Mouse (Mus musculus): ENCODE measurements at regions not wholly inside any gene's neighbourhood (a gene's known extent, or its start where the extent isn't known, plus 50 kb on each side); places are given as distances from the start of the nearest gene placed in this dataset.

DNA sequence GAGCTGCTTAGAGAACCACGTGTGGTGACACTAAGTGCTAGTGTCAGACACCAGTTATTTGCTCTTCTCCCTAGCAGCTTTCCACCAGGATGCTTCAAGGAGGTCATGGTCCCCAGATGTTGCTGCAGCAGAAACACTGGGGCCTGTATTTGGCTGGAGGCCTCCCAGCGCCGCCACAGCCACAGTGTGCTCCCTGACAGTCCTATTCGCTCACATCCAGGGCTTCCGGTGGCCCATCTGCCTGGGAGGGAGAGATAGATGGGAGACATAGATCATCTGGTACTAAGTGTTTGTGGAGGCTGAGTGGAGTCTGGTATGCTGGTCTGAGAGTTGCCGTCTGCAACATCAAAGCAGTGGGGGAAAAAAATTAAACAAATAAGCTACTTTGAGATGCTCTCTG, 301.6 kb downstream of the Tns1 start:
- TF ChIP-seq MYOD1 (IDR thresholded peaks at IDR 0.05; ENCODE audit: control insufficient read depth, insufficient read length, low read depth) (no peak), FOSL1 (IDR thresholded peaks at IDR 0.05; ENCODE audit: insufficient read depth, low read length, poor library complexity, severe bottlenecking) (no peak), USF1 (IDR thresholded peaks at IDR 0.05; ENCODE audit: low read depth) (no peak), MAX (IDR thresholded peaks at IDR 0.05) (no peak), CEBPB (IDR thresholded peaks at IDR 0.05; ENCODE audit: low read depth) (no peak)
- Histone ChIP-seq H3K79me2 (ENCODE audit: control insufficient read depth, insufficient read depth) (no peaks in the 10 kb centered on the region), H3K36me3 (ENCODE audit: control insufficient read depth, insufficient read depth) (no peaks in the 10 kb centered on the region), H3K4me3 (ENCODE audit: insufficient read depth, poor library complexity, severe bottlenecking) (no peak overlapping the region), H3K79me3 (ENCODE audit: low read depth) (no peaks in the 10 kb centered on the region), H3K27me3 (ENCODE audit: control insufficient read depth, insufficient read depth, insufficient read length) (no peaks in the 10 kb centered on the region), H3ac (ENCODE audit: control insufficient read depth, insufficient read length, low read depth) (no peak overlapping the region)

DNA sequence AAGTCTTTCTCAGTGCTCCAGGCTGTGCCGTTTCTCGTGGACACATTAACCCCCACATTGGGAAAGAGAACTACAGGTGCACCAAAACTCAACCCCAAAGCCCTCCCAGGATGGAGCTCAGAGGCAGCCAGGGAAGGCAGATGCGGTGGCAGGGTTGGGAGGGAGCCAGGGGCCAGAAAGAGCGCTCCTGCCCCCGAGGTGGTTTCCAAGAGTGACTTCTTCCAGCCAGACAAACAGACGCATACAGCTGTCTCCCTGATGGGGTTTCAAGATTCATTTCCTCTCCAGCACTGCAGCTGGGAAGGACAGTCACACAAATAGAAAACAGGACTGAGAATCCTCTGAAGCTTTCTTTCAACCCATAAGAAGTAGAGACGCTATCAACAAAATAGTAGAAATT, 303.5 kb downstream of the Tns1 start:
- Histone ChIP-seq H3K27me3 (ENCODE audit: control insufficient read depth, insufficient read depth, insufficient read length) (no peaks in the 10 kb centered on the region), H3ac (ENCODE audit: control insufficient read depth, insufficient read length, low read depth) (no peak overlapping the region), H3K79me3 (ENCODE audit: low read depth) (no peaks in the 10 kb centered on the region), H3K79me2 (ENCODE audit: control insufficient read depth, insufficient read depth) (no peaks in the 10 kb centered on the region), H3K4me3 (ENCODE audit: insufficient read depth, poor library complexity, severe bottlenecking) (no peak overlapping the region), H3K36me3 (ENCODE audit: control insufficient read depth, insufficient read depth) (no peaks in the 10 kb centered on the region)
- TF ChIP-seq MYOG (IDR thresholded peaks at IDR 0.05; ENCODE audit: control insufficient read depth, extremely low read depth, insufficient read length): no peak

DNA sequence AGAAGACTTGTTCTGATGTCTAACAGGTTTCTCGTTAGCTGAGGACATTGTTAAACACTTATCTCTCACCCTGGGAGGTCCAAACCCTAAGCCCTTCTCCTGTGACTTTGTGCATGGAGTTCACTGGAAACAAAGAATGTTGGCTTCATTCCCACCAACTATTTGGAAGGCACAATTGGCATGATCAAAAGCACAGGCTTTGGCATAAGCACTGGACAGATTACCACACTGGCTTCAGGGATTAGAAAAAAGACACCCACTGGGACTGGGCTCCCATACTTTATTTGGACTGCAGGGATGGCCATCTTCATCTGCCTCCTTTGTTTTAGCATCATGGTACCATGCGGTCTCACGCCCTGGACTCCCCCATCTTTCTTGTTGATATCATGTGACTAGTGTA, 317.0 kb downstream of the Tns1 start:
- Histone ChIP-seq H3K27me3 (ENCODE audit: control insufficient read depth, insufficient read depth, insufficient read length) (peaks cover 11% of the 10 kb centered on the region), H3K79me3 (ENCODE audit: low read depth) (no peaks in the 10 kb centered on the region), H3K4me3 (ENCODE audit: insufficient read depth, poor library complexity, severe bottlenecking) (no peak overlapping the region), H3K79me2 (ENCODE audit: control insufficient read depth, insufficient read depth) (no peaks in the 10 kb centered on the region), H3K36me3 (ENCODE audit: control insufficient read depth, insufficient read depth) (no peaks in the 10 kb centered on the region), H3ac (ENCODE audit: control insufficient read depth, insufficient read length, low read depth) (no peak overlapping the region)
- TF ChIP-seq MYOG (IDR thresholded peaks at IDR 0.05; ENCODE audit: control insufficient read depth, extremely low read depth, insufficient read length) (no peak), MYOD1 (IDR thresholded peaks at IDR 0.05; ENCODE audit: control insufficient read depth, insufficient read length, low read depth) (no peak), CTCF (IDR thresholded peaks at IDR 0.05; ENCODE audit: control insufficient read depth, insufficient read depth, insufficient read length) (no peak)

DNA sequence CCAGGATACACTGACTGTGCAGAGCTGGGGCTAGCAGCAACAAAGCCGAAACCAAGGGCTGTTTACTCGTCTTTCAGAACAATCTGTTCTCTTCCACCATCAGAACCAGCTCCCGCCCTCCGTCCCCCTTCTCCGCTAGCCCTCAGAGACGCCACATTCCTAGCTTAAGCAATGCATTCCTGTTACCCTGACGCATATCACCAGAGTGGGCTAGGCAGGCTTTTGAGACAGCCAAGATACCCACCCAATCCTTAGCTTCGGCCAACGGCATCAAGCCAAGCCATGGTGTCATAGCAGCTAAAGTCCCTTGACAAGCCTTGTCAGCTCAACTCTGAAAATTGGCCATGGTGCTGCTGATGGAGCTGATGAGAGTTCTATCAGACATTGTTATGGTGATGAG, 319.1 kb downstream of the Tns1 start:
- peaks cover 3% of the 10 kb centered on the region for H3K27me3 ChIP-seq (ENCODE audit: control insufficient read depth, insufficient read depth, insufficient read length)
- H3K79me3 ChIP-seq (ENCODE audit: low read depth): no peaks in the 10 kb centered on the region
- H3K79me2 ChIP-seq (ENCODE audit: control insufficient read depth, insufficient read depth): no peaks in the 10 kb centered on the region
- no peak overlapping the region for H3ac ChIP-seq (ENCODE audit: control insufficient read depth, insufficient read length, low read depth)
- no peak for TF ChIP-seq FOSL1 (IDR thresholded peaks at IDR 0.05; ENCODE audit: insufficient read depth, low read length, poor library complexity, severe bottlenecking)
- TF ChIP-seq CEBPB (IDR thresholded peaks at IDR 0.05; ENCODE audit: low read depth): no peak
- TF ChIP-seq CTCF (IDR thresholded peaks at IDR 0.05; ENCODE audit: control insufficient read depth, insufficient read depth, insufficient read length): no peak
- TF ChIP-seq USF1 (IDR thresholded peaks at IDR 0.05; ENCODE audit: low read depth): no peak
- no peak for TF ChIP-seq MYOG (IDR thresholded peaks at IDR 0.05; ENCODE audit: control insufficient read depth, extremely low read depth, insufficient read length)
- no peak for TF ChIP-seq MYOD1 (IDR thresholded peaks at IDR 0.05; ENCODE audit: control insufficient read depth, insufficient read length, low read depth)
- no peak for TF ChIP-seq MAX (IDR thresholded peaks at IDR 0.05)
- H3K4me3 ChIP-seq (ENCODE audit: insufficient read depth, poor library complexity, severe bottlenecking): no peak overlapping the region
- no peaks in the 10 kb centered on the region for H3K36me3 ChIP-seq (ENCODE audit: control insufficient read depth, insufficient read depth)

DNA sequence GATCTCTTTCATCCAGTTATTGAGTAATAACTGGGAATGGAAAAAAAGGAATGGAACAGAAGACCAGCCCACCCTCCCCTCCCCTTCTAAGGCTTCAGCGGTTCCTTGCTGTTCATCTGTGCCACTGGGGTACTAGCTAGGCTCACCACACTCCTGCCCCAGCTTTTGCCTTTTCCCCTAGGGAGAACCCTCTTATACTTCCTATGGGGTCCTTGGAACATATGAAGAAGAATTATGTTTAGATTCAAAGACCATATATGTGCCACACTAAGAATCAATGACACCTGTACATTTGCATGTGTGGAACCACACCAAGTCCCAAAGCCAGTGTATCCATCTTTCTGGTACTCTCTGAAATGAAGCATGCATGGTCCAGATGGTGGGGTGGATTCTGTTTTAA, 324.3 kb downstream of the Tns1 start:
- H3K79me3 ChIP-seq (ENCODE audit: low read depth): no peaks in the 10 kb centered on the region
- no peak overlapping the region for H3ac ChIP-seq (ENCODE audit: control insufficient read depth, insufficient read length, low read depth)
- TF ChIP-seq CEBPB (IDR thresholded peaks at IDR 0.05; ENCODE audit: low read depth) (no peak), CTCF (IDR thresholded peaks at IDR 0.05; ENCODE audit: control insufficient read depth, insufficient read depth, insufficient read length) (no peak), MAX (IDR thresholded peaks at IDR 0.05) (no peak)
- H3K36me3 ChIP-seq (ENCODE audit: control insufficient read depth, insufficient read depth): no peaks in the 10 kb centered on the region
- no peak overlapping the region for H3K4me3 ChIP-seq (ENCODE audit: insufficient read depth, poor library complexity, severe bottlenecking)
- no peaks in the 10 kb centered on the region for H3K27me3 ChIP-seq (ENCODE audit: control insufficient read depth, insufficient read depth, insufficient read length)
- H3K79me2 ChIP-seq (ENCODE audit: control insufficient read depth, insufficient read depth): no peaks in the 10 kb centered on the region

- Histone ChIP-seq H3K27me3 (ENCODE audit: control insufficient read depth, insufficient read depth, insufficient read length) (no peaks in the 10 kb centered on the region), H3K79me3 (ENCODE audit: low read depth) (no peaks in the 10 kb centered on the region), H3ac (ENCODE audit: control insufficient read depth, insufficient read length, low read depth) (no peak overlapping the region), H3K79me2 (ENCODE audit: control insufficient read depth, insufficient read depth) (no peaks in the 10 kb centered on the region), H3K4me3 (ENCODE audit: insufficient read depth, poor library complexity, severe bottlenecking) (no peak overlapping the region), H3K36me3 (ENCODE audit: control insufficient read depth, insufficient read depth) (no peaks in the 10 kb centered on the region)
- TF ChIP-seq FOSL1 (IDR thresholded peaks at IDR 0.05; ENCODE audit: insufficient read depth, low read length, poor library complexity, severe bottlenecking) (no peak), MYOG (IDR thresholded peaks at IDR 0.05; ENCODE audit: control insufficient read depth, extremely low read depth, insufficient read length) (no peak), USF1 (IDR thresholded peaks at IDR 0.05; ENCODE audit: low read depth) (no peak), MYOD1 (IDR thresholded peaks at IDR 0.05; ENCODE audit: control insufficient read depth, insufficient read length, low read depth) (no peak), MAX (IDR thresholded peaks at IDR 0.05) (no peak), CEBPB (IDR thresholded peaks at IDR 0.05; ENCODE audit: low read depth) (no peak), CTCF (IDR thresholded peaks at IDR 0.05; ENCODE audit: control insufficient read depth, insufficient read depth, insufficient read length) (no peak)
Observed at GRCm38 (mm10) chr1:73799246-73799645, 325.0 kb downstream of the Tns1 start.

All from C2C12 (cell line).